Mouse (Mus musculus): ENCODE data around the gene Rps12. TPM values are rescaled to one million over a fixed set of nuclear protein-coding genes. Genes with fewer than 3 reads are reported as not detected.

The Rps12 gene
- polyA plus RNA-seq, 1 experiment from 2014 or later = 115 TPM

GRCm38 (mm10) chr10:23781760-23782735 lies 5.0 kb downstream of the Rps12 start:
- Histone ChIP-seq H3K36me3 (ENCODE audit: control insufficient read depth, insufficient read depth, low read length) (peaks cover 2% of the 10 kb centered on the region), H3K4me3 (ENCODE audit: low read depth, low read length) (no peak overlapping the region), H3K4me1 (ENCODE audit: control insufficient read depth, insufficient read depth, low read length) (peaks cover 9% of the 10 kb centered on the region), H3K9ac (ENCODE audit: low read length) (no peak overlapping the region), H3K4me2 (ENCODE audit: low read depth) (no peak overlapping the region), H3K27ac (ENCODE audit: low read depth, low read length) (no peak overlapping the region), H3K9me3 (ENCODE audit: control insufficient read depth, low read length) (no peaks in the 10 kb centered on the region), H3K27me3 (ENCODE audit: control insufficient read depth, insufficient read depth, low read length) (no peaks in the 10 kb centered on the region)
- DNase-seq (ENCODE audit: low spot score) (no peak), ATAC-seq (ENCODE audit: insufficient read depth, low FRiP score, low TSS enrichment) (no peak)
- 85% methylated on average over 11 of the region's 11 CpGs for WGBS

GRCm38 (mm10) chr10:23780539-23781275 lies 6.4 kb downstream of the Rps12 start:
- WGBS = 86% methylated on average over 6 of the region's 6 CpGs
- no peak overlapping the region for H3K4me2 ChIP-seq (ENCODE audit: low read depth)
- H3K27me3 ChIP-seq (ENCODE audit: control insufficient read depth, insufficient read depth, low read length) = no peaks in the 10 kb centered on the region
- H3K9ac ChIP-seq (ENCODE audit: low read length) = no peak overlapping the region
- no peak overlapping the region for H3K27ac ChIP-seq (ENCODE audit: low read depth, low read length)
- DNase-seq (ENCODE audit: low spot score) = no peak
- H3K9me3 ChIP-seq (ENCODE audit: control insufficient read depth, low read length) = no peaks in the 10 kb centered on the region
- ATAC-seq (ENCODE audit: insufficient read depth, low FRiP score, low TSS enrichment) = no peak
- H3K4me3 ChIP-seq (ENCODE audit: low read depth, low read length) = no peak overlapping the region
- H3K4me1 ChIP-seq (ENCODE audit: control insufficient read depth, insufficient read depth, low read length) = peaks cover 3% of the 10 kb centered on the region
- H3K36me3 ChIP-seq (ENCODE audit: control insufficient read depth, insufficient read depth, low read length) = peaks cover 2% of the 10 kb centered on the region

- Histone ChIP-seq H3K27ac (ENCODE audit: low read depth, low read length) (no peak overlapping the region), H3K4me3 (ENCODE audit: low read depth, low read length) (no peak overlapping the region), H3K9ac (ENCODE audit: low read length) (no peak overlapping the region), H3K4me2 (ENCODE audit: low read depth) (no peak overlapping the region), H3K4me1 (ENCODE audit: control insufficient read depth, insufficient read depth, low read length) (no peaks in the 10 kb centered on the region), H3K27me3 (ENCODE audit: control insufficient read depth, insufficient read depth, low read length) (no peaks in the 10 kb centered on the region), H3K36me3 (ENCODE audit: control insufficient read depth, insufficient read depth, low read length) (no peaks in the 10 kb centered on the region; the same call in 1 of the 2 replicates), H3K9me3 (ENCODE audit: control insufficient read depth, low read length) (no peaks in the 10 kb centered on the region)
- ATAC-seq (ENCODE audit: insufficient read depth, low FRiP score, low TSS enrichment) (no peak), DNase-seq (ENCODE audit: low spot score) (no peak)
- 36% methylated on average over 5 of the region's 5 CpGs for WGBS
These were observed 9.7 kb downstream of the Rps12 start for GRCm38 (mm10) chr10:23777288-23777945.

- Histone ChIP-seq H3K4me2 (ENCODE audit: low read depth) (no peak overlapping the region), H3K4me1 (ENCODE audit: control insufficient read depth, insufficient read depth, low read length) (no peaks in the 10 kb centered on the region), H3K27me3 (ENCODE audit: control insufficient read depth, insufficient read depth, low read length) (no peaks in the 10 kb centered on the region), H3K27ac (ENCODE audit: low read depth, low read length) (no peak overlapping the region), H3K4me3 (ENCODE audit: low read depth, low read length) (no peak overlapping the region), H3K9ac (ENCODE audit: low read length) (no peak overlapping the region), H3K9me3 (ENCODE audit: control insufficient read depth, low read length) (no peaks in the 10 kb centered on the region), H3K36me3 (ENCODE audit: control insufficient read depth, insufficient read depth, low read length) (no peaks in the 10 kb centered on the region)
- WGBS = 76% methylated on average over 7 of the region's 7 CpGs
- ATAC-seq (ENCODE audit: insufficient read depth, low FRiP score, low TSS enrichment) (no peak), DNase-seq (ENCODE audit: low spot score) (no peak)
These were observed 32.9 kb downstream of the Rps12 start for GRCm38 (mm10) chr10:23754166-23754565.

Other genes starting within 250 kb of the Rps12 start
- gene Slc18b1, start 9.7 kb upstream of the Rps12 start, polyA plus RNA-seq (2014; fragmentation: Nextera tagmentation; extraction: Ambion mirVana) = 15.8 and 16.0 TPM in 2 replicates
- gene Vnn3, start 64.2 kb upstream of the Rps12 start, polyA plus RNA-seq (2014; fragmentation: Nextera tagmentation; extraction: Ambion mirVana) = not detected in 2 replicates
- gene Vnn1, start 107.4 kb upstream of the Rps12 start, polyA plus RNA-seq (2014; fragmentation: Nextera tagmentation; extraction: Ambion mirVana) = 0.82 and 0.96 TPM in 2 replicates
- not detected in 2 replicates for gene Taar1, start 133.1 kb upstream of the Rps12 start, polyA plus RNA-seq (2014; fragmentation: Nextera tagmentation; extraction: Ambion mirVana)
- not detected in 2 replicates for gene Taar2, start 151.3 kb upstream of the Rps12 start, polyA plus RNA-seq (2014; fragmentation: Nextera tagmentation; extraction: Ambion mirVana)
- not detected in 2 replicates for gene Taar3, start 162.3 kb upstream of the Rps12 start, polyA plus RNA-seq (2014; fragmentation: Nextera tagmentation; extraction: Ambion mirVana)
- gene Taar4, start 173.2 kb upstream of the Rps12 start, polyA plus RNA-seq (2014; fragmentation: Nextera tagmentation; extraction: Ambion mirVana) = not detected in 2 replicates
- gene Taar5, start 183.4 kb upstream of the Rps12 start, polyA plus RNA-seq (2014; fragmentation: Nextera tagmentation; extraction: Ambion mirVana) = not detected in 2 replicates
- gene Taar6, start 198.4 kb upstream of the Rps12 start, polyA plus RNA-seq (2014; fragmentation: Nextera tagmentation; extraction: Ambion mirVana) = not detected in 2 replicates
- gene Taar7a, start 206.2 kb upstream of the Rps12 start, polyA plus RNA-seq (2014; fragmentation: Nextera tagmentation; extraction: Ambion mirVana) = not detected in 2 replicates
- not detected in 2 replicates for gene Taar7b, start 212.7 kb upstream of the Rps12 start, polyA plus RNA-seq (2014; fragmentation: Nextera tagmentation; extraction: Ambion mirVana)
- gene Taar7d, start 239.9 kb upstream of the Rps12 start, polyA plus RNA-seq (2014; fragmentation: Nextera tagmentation; extraction: Ambion mirVana) = not detected in 2 replicates